1 mouse cellular context compared by ENCODE assay signal in the genomic region with DNA sequence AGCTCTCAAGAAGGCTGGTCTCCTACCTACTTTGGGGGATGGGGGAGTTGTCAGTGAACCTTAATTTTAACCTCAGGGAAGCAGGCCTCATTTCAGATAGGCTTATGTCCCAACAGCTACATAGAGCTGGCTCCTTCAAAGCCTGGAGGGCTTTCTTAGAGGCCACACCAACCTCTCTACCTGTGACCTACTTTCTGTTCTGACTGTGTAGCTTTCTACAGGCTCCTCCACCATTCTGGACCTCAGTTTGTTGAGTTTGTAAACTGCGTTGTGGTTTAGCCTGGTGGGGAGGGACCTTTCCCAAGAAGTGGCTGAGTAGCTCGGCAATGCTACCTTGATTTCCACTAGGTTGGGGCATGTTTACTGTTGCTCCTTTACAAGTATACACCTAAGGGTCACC.
TF ChIP-seq lines count a peak whose summit lies in the region.

No protein-coding gene starts in this region.

TF ChIP-seq in MEL, 35 proteins besides CTCF, POLR2A, EP300 and RAD21 (continued from another document):
- no peak for TF ChIP-seq JUND (IDR thresholded peaks at IDR 0.05; ENCODE audit: low read depth, low read length)
- no peak for TF ChIP-seq USF2 (IDR thresholded peaks at IDR 0.05; ENCODE audit: borderline replicate concordance in 1 of 2, insufficient read depth in 1 of 2, low read depth in 1 of 2, low read length in 2 of 2)
- no peak for TF ChIP-seq SMC3 (IDR thresholded peaks at IDR 0.05; ENCODE audit: low read depth, low read length)
- TF ChIP-seq TCF12 (IDR thresholded peaks at IDR 0.05; ENCODE audit: low read depth, low read length) = no peak
- TF ChIP-seq POLR2AphosphoS5 (IDR thresholded peaks at IDR 0.05; ENCODE audit: borderline replicate concordance, low read depth, low read length) = no peak
- TF ChIP-seq MAZ (IDR thresholded peaks at IDR 0.05; ENCODE audit: low read depth, low read length) = no peak
- TF ChIP-seq ZC3H11A (IDR thresholded peaks at IDR 0.05; ENCODE audit: low read depth, low read length) = no peak
- TF ChIP-seq GABPA (IDR thresholded peaks at IDR 0.05; ENCODE audit: low read depth, low read length) = no peak
- TF ChIP-seq ETS1 (IDR thresholded peaks at IDR 0.05; ENCODE audit: low read depth, low read length) = no peak
